In the genomic region with DNA sequence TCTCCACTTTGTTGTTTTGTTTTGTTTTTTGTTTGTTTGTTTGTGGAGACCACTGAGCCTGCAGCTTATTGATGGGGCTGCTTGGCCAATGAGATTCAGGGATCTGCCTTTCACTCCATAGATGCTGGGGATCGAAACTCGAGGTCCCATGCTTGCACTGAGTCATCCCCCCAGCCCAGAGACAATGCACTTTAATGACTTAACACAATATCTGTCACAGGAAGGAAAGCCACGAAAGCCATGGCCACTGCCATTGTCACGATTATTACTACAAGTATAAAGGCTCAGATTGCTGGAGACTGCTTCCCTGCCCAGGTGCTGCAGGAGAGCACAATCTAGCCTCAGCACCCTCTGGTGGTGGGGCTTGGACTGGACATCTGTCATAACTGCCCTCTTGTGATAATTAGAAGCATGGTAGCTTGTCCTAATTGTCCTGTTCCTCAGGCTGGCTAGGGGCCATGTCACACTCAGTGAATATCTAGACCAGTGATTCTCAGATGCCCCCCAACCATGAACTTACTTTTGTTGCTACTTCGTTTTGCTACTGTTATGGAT, we compare ENCODE assay signal across 12 mouse cellular contexts. TPM values are rescaled to one million over a fixed set of nuclear protein-coding genes. Genes with fewer than 3 reads are reported as not detected.
A peak's percentile ranks its signal among the peaks of the same experiment; 100 is the strongest.
DNase-seq lines count a peak whose midpoint lies in the region; ATAC-seq and TF ChIP-seq lines count a peak whose summit lies in the region.
"Had no signal": no experiment of that assay in that cellular context is flagged by ENCODE, and none has a peak within 500 bp of the region (broad histone marks: within the 10 kb centered on the region; RNA-seq: fewer than 3 reads in every experiment).

No protein-coding gene starts in this region.

- no peak overlapping the region for H3K9ac ChIP-seq in kidney, postnatal 0 days (ENCODE audit: low read depth, low read length)
- H3K9ac ChIP-seq: heart, embryonic 13.5 days; limb, embryonic 15.5 days had no signal

- no peak overlapping the region for H3K27ac ChIP-seq in kidney, postnatal 0 days
- H3K27ac ChIP-seq: heart, embryonic 13.5 days; limb, embryonic 15.5 days had no signal

- POLR2A ChIA-PET in Patski (lab: Charles Lee), result interaction anchor here (0.6 to 0.7 kb wide), 2 partner anchors 33 kb away, joined by 3 to 5 read pairs; no protein-coding TSS in a partner anchor

- H3K36me3 ChIP-seq in kidney, postnatal 0 days (ENCODE audit: insufficient read depth, low read length), result no peaks in the 10 kb centered on the region
- H3K36me3 ChIP-seq: heart, embryonic 13.5 days; limb, embryonic 15.5 days had no signal

- no peak; the same call in 1 of the 2 replicates for ATAC-seq in cerebellum, adult (ENCODE audit: insufficient number of reproducible peaks, low FRiP score, low TSS enrichment)
- ATAC-seq in kidney, postnatal 0 days (replicated peaks; ENCODE audit: low FRiP score, low read depth), result no peak
- ATAC-seq in Patski, result no peak

- H3K4me1 ChIP-seq in kidney, postnatal 0 days (replicated peaks; ENCODE audit: insufficient read depth, low read length), result no peaks in the 10 kb centered on the region
- H3K4me1 ChIP-seq: heart, embryonic 13.5 days; limb, embryonic 15.5 days had no signal

- H3K4me2 ChIP-seq in kidney, postnatal 0 days (ENCODE audit: low read length), result no peak overlapping the region
- H3K4me2 ChIP-seq: heart, embryonic 13.5 days; limb, embryonic 15.5 days had no signal

- no peaks in the 10 kb centered on the region for H3K9me3 ChIP-seq in kidney, postnatal 0 days (replicated peaks; ENCODE audit: low read length)
- H3K9me3 ChIP-seq: heart, embryonic 13.5 days; limb, embryonic 15.5 days had no signal

- in situ Hi-C loops in Patski (cut with MboI; ENCODE audit: low pct_unique_long_range_greater_than_20kb), result no loop called here

- peak; percentile 50 for TF ChIP-seq CTCF in kidney, postnatal 0 days (IDR thresholded peaks at IDR 0.05; ENCODE audit: low read depth)
- peak; percentile 77 for TF ChIP-seq CTCF in Patski (IDR thresholded peaks at IDR 0.05)

- DNase-seq in cerebellum, postnatal 25 days, result peak; percentile 41 to 60
- DNase-seq in kidney, postnatal 0 days (ENCODE audit: low spot score), result no peak
- no peak for DNase-seq in kidney, postnatal 14 days
- peak; percentile 18 for DNase-seq in 3T3-L1 (ENCODE audit: low read depth, low spot score)
- DNase-seq in Patski (ENCODE audit: low read depth, low spot score), result no peak
- DNase-seq in urinary bladder, adult 18-20 months (ENCODE audit: low spot score in 2 of 2), result no peak
- no peak for DNase-seq in frontal cortex, adult 2 months (ENCODE audit: extremely low spot score in 1 of 2, low spot score in 1 of 2)
- DNase-seq: right cerebral cortex, postnatal 4 days; thymus, postnatal 14 days had no signal

- CTCF ChIA-PET in Patski (lab: Charles Lee), result interaction anchor here (0.6 to 3.8 kb wide), 7 partner anchors 9 to 52 kb away, joined by 3 to 13 read pairs (median 5); no protein-coding TSS in a partner anchor

- H3K27me3 ChIP-seq in kidney, postnatal 0 days (ENCODE audit: insufficient read depth, low read length), result no peaks in the 10 kb centered on the region
- H3K27me3 ChIP-seq in Patski, result peaks cover 24% of the 10 kb centered on the region

- WGBS in kidney, postnatal 0 days, result 42% methylated on average over 5 of the region's 5 CpGs

- H3K4me3 ChIP-seq in kidney, postnatal 0 days (replicated peaks; ENCODE audit: low read depth, low read length), result no peak overlapping the region
- H3K4me3 ChIP-seq: heart, embryonic 13.5 days; limb, embryonic 15.5 days had no signal

RNA-seq across cellular contexts. Expression of a gene that starts 17.2 kb away (rescaled TPM):
- 0.04 TPM in 2 replicates for polyA plus RNA-seq in kidney, postnatal 0 days (2015; fragmentation: Nextera tagmentation; extraction: Ambion mirVana)
- polyA plus RNA-seq in Patski (2021), result 0.33 TPM
- 5.2 and 5.3 TPM in 2 replicates for polyA plus RNA-seq in frontal cortex, adult 2 months (2012; rRNA removed)

RNA-seq across cellular contexts. Expression of a gene that starts 52.7 kb away (rescaled TPM):
- polyA plus RNA-seq in kidney, postnatal 0 days (2015; fragmentation: Nextera tagmentation; extraction: Ambion mirVana), result 74.8 and 83.5 TPM in 2 replicates
- polyA plus RNA-seq in Patski (2021), result 102 TPM
- 102 and 103 TPM in 2 replicates for polyA plus RNA-seq in frontal cortex, adult 2 months (2012; rRNA removed)

RNA-seq across cellular contexts. Expression of a gene that starts 52.8 kb away (rescaled TPM):
- 33.3 and 36.6 TPM in 2 replicates for polyA plus RNA-seq in kidney, postnatal 0 days (2015; fragmentation: Nextera tagmentation; extraction: Ambion mirVana)
- polyA plus RNA-seq in Patski (2021), result 43.0 TPM
- polyA plus RNA-seq in frontal cortex, adult 2 months (2012; rRNA removed), result 17.2 and 18.1 TPM in 2 replicates

RNA-seq across cellular contexts. Expression of a gene that starts 58.5 kb away (rescaled TPM):
- polyA plus RNA-seq in kidney, postnatal 0 days (2015; fragmentation: Nextera tagmentation; extraction: Ambion mirVana), result 4.8 and 5.2 TPM in 2 replicates
- polyA plus RNA-seq in Patski (2021), result 1.2 TPM
- 1.6 and 1.7 TPM in 2 replicates for polyA plus RNA-seq in frontal cortex, adult 2 months (2012; rRNA removed)

Comparison
In these comparisons a context has a peak if more than half of its experiments do, and no peak if none do; other contexts are left out.
1. DNase-seq: peak in cerebellum, postnatal 25 days (2 of 2) and 3T3-L1 (single experiment); none in kidney, postnatal 0 days (single experiment), kidney, postnatal 14 days (single experiment), Patski (single experiment), urinary bladder, adult 18-20 months (0 of 2) and frontal cortex, adult 2 months (0 of 2).